Mouse (Mus musculus): ENCODE results near the gene Tspan11. TPM values are rescaled to one million over a fixed set of nuclear protein-coding genes. Genes with fewer than 3 reads are reported as not detected.
A peak's percentile ranks its signal among the peaks of the same experiment; 100 is the strongest.

Gene Tspan11
- polyA plus RNA-seq, 1 experiment from 2014 or later = 21.1 TPM

GRCm38 (mm10) chr6:127948656-127949055, 61.3 kb downstream of the Tspan11 start:
- no peaks in the 10 kb centered on the region for H3K4me1 ChIP-seq
- no peaks in the 10 kb centered on the region for H3K9me3 ChIP-seq
- no peak overlapping the region for H3K27ac ChIP-seq
- ATAC-seq (ENCODE audit: low FRiP score, low read depth) = no peak
- H3K36me3 ChIP-seq = peaks cover 16% of the 10 kb centered on the region
- H3K4me2 ChIP-seq (replicated peaks) = no peak overlapping the region
- H3K9ac ChIP-seq = no peak overlapping the region; the same call in 1 of the 2 replicates
- whole genome bisulfite sequencing = 83% methylated on average over 9 of the region's 9 CpGs
- no peaks in the 10 kb centered on the region for H3K27me3 ChIP-seq
- no peak overlapping the region for H3K4me3 ChIP-seq

- H3K4me3 ChIP-seq = no peak overlapping the region
- no peak for ATAC-seq (ENCODE audit: low FRiP score, low read depth)
- no peaks in the 10 kb centered on the region for H3K4me1 ChIP-seq
- H3K9ac ChIP-seq = no peak overlapping the region
- no peaks in the 10 kb centered on the region for H3K9me3 ChIP-seq
- no peak overlapping the region for H3K27ac ChIP-seq
- WGBS = 88% methylated on average over 7 of the region's 7 CpGs
- H3K36me3 ChIP-seq = peaks cover 5% of the 10 kb centered on the region; the same call in 1 of the 2 replicates
- no peaks in the 10 kb centered on the region for H3K27me3 ChIP-seq
- no peak overlapping the region for H3K4me2 ChIP-seq (replicated peaks)
These were observed 62.5 kb downstream of the Tspan11 start for GRCm38 (mm10) chr6:127949885-127950284.

GRCm38 (mm10) chr6:127953071-127953470, 65.7 kb downstream of the Tspan11 start:
- no peak for ATAC-seq (ENCODE audit: low FRiP score, low read depth)
- no peak overlapping the region for H3K27ac ChIP-seq
- no peak overlapping the region for H3K4me3 ChIP-seq
- H3K4me2 ChIP-seq (replicated peaks) = no peak overlapping the region
- no peaks in the 10 kb centered on the region for H3K27me3 ChIP-seq
- WGBS = 82% methylated on average over 4 of the region's 4 CpGs
- no peak overlapping the region for H3K9ac ChIP-seq
- H3K36me3 ChIP-seq = peaks cover 5% of the 10 kb centered on the region; the same call in 1 of the 2 replicates
- H3K4me1 ChIP-seq = no peaks in the 10 kb centered on the region
- no peaks in the 10 kb centered on the region for H3K9me3 ChIP-seq

- no peak for ATAC-seq (ENCODE audit: low FRiP score, low read depth)
- 73% methylated on average over 5 of the region's 5 CpGs for WGBS
These were observed 68.8 kb downstream of the Tspan11 start for GRCm38 (mm10) chr6:127956172-127956571.

GRCm38 (mm10) chr6:127960203-127960602, 72.8 kb downstream of the Tspan11 start:
- Histone ChIP-seq H3K9ac (no peak overlapping the region), H3K9me3 (no peaks in the 10 kb centered on the region), H3K4me2 (replicated peaks) (no peak overlapping the region), H3K36me3 (peaks cover 36% of the 10 kb centered on the region), H3K4me3 (no peak overlapping the region), H3K27me3 (no peaks in the 10 kb centered on the region), H3K27ac (no peak overlapping the region), H3K4me1 (no peaks in the 10 kb centered on the region)
- ATAC-seq (ENCODE audit: low FRiP score, low read depth) = no peak
- WGBS = 83% methylated on average over 1 of the region's 1 CpGs

More at GRCm38 (mm10) chr6:127956172-127956571, 68.8 kb downstream of the Tspan11 start:
- Histone ChIP-seq H3K9me3 (no peaks in the 10 kb centered on the region), H3K36me3 (no peaks in the 10 kb centered on the region), H3K27me3 (no peaks in the 10 kb centered on the region), H3K4me2 (replicated peaks) (no peak overlapping the region), H3K4me1 (no peaks in the 10 kb centered on the region), H3K27ac (no peak overlapping the region), H3K4me3 (no peak overlapping the region), H3K9ac (no peak overlapping the region)

- H3K36me3 ChIP-seq = peaks cover 52% of the 10 kb centered on the region
These were observed 78.1 kb downstream of the Tspan11 start for GRCm38 (mm10) chr6:127965497-127965896.

GRCm38 (mm10) chr6:127969709-127970108, 82.3 kb downstream of the Tspan11 start:
- Histone ChIP-seq H3K4me2 (replicated peaks) (no peak overlapping the region), H3K4me1 (peaks cover 21% of the 10 kb centered on the region), H3K9me3 (no peaks in the 10 kb centered on the region), H3K4me3 (no peak overlapping the region), H3K36me3 (peaks cover 19% of the 10 kb centered on the region), H3K27ac (no peak overlapping the region), H3K27me3 (no peaks in the 10 kb centered on the region), H3K9ac (no peak overlapping the region)
- 72% methylated on average over 7 of the region's 7 CpGs for WGBS
- no peak for ATAC-seq (ENCODE audit: low FRiP score, low read depth)

More at GRCm38 (mm10) chr6:127965497-127965896, 78.1 kb downstream of the Tspan11 start:
- Histone ChIP-seq H3K27me3 (no peaks in the 10 kb centered on the region), H3K4me2 (replicated peaks) (no peak overlapping the region), H3K9ac (no peak overlapping the region), H3K27ac (no peak overlapping the region), H3K4me1 (peaks cover 3% of the 10 kb centered on the region), H3K4me3 (no peak overlapping the region), H3K9me3 (no peaks in the 10 kb centered on the region)
- no peak for ATAC-seq (ENCODE audit: low FRiP score, low read depth)
- 48% methylated on average over 8 of the region's 8 CpGs for WGBS

GRCm38 (mm10) chr6:127970120-127970519, 82.7 kb downstream of the Tspan11 start:
- Histone ChIP-seq H3K27ac (no peak overlapping the region), H3K4me2 (replicated peaks) (no peak overlapping the region), H3K4me1 (peaks cover 22% of the 10 kb centered on the region), H3K9me3 (no peaks in the 10 kb centered on the region), H3K27me3 (no peaks in the 10 kb centered on the region), H3K36me3 (peaks cover 16% of the 10 kb centered on the region), H3K9ac (no peak overlapping the region), H3K4me3 (no peak overlapping the region)
- no peak for ATAC-seq (ENCODE audit: low FRiP score, low read depth)
- 7% methylated on average over 7 of the region's 7 CpGs for WGBS

- H3K36me3 ChIP-seq = peaks cover 9% of the 10 kb centered on the region
- no peak overlapping the region for H3K4me3 ChIP-seq
- no peaks in the 10 kb centered on the region for H3K27me3 ChIP-seq
- peaks cover 23% of the 10 kb centered on the region for H3K4me1 ChIP-seq
- ATAC-seq (ENCODE audit: low FRiP score, low read depth) = no peak
- no peak overlapping the region for H3K9ac ChIP-seq
- WGBS = 67% methylated on average over 5 of the region's 5 CpGs
- H3K4me2 ChIP-seq (replicated peaks) = no peak overlapping the region
- no peaks in the 10 kb centered on the region for H3K9me3 ChIP-seq
- H3K27ac ChIP-seq = no peak overlapping the region
These were observed 83.5 kb downstream of the Tspan11 start for GRCm38 (mm10) chr6:127970848-127971247.

GRCm38 (mm10) chr6:127971931-127972330, 84.5 kb downstream of the Tspan11 start:
- no peak for ATAC-seq (ENCODE audit: low FRiP score, low read depth)
- WGBS = 79% methylated on average over 5 of the region's 5 CpGs
- H3K4me3 ChIP-seq = no peak overlapping the region
- H3K27me3 ChIP-seq = no peaks in the 10 kb centered on the region; the same call in 1 of the 2 replicates
- H3K9ac ChIP-seq = no peak overlapping the region
- H3K36me3 ChIP-seq = no peaks in the 10 kb centered on the region
- H3K9me3 ChIP-seq = no peaks in the 10 kb centered on the region
- no peak overlapping the region for H3K27ac ChIP-seq
- H3K4me1 ChIP-seq = peaks cover 26% of the 10 kb centered on the region
- no peak overlapping the region for H3K4me2 ChIP-seq (replicated peaks)

- Histone ChIP-seq H3K9me3 (no peaks in the 10 kb centered on the region), H3K27me3 (no peaks in the 10 kb centered on the region; the same call in 1 of the 2 replicates), H3K36me3 (no peaks in the 10 kb centered on the region), H3K27ac (no peak overlapping the region), H3K9ac (peak overlapping the region; percentile 35; the same call in 1 of the 2 replicates), H3K4me1 (peaks cover 29% of the 10 kb centered on the region), H3K4me2 (replicated peaks) (no peak overlapping the region), H3K4me3 (no peak overlapping the region)
- ATAC-seq (ENCODE audit: low FRiP score, low read depth) = no peak
- WGBS = 28% methylated on average over 6 of the region's 6 CpGs
These were observed 86.2 kb downstream of the Tspan11 start for GRCm38 (mm10) chr6:127973553-127973952.

- no peak for ATAC-seq (ENCODE audit: low FRiP score, low read depth)
- Histone ChIP-seq H3K4me1 (peaks cover 34% of the 10 kb centered on the region), H3K4me2 (replicated peaks) (no peak overlapping the region), H3K9ac (no peak overlapping the region; the same call in 1 of the 2 replicates), H3K27ac (no peak overlapping the region), H3K4me3 (no peak overlapping the region), H3K27me3 (no peaks in the 10 kb centered on the region; the same call in 1 of the 2 replicates), H3K36me3 (no peaks in the 10 kb centered on the region), H3K9me3 (no peaks in the 10 kb centered on the region)
- 29% methylated on average over 9 of the region's 9 CpGs for WGBS
These were observed 86.6 kb downstream of the Tspan11 start for GRCm38 (mm10) chr6:127974000-127974399.

GRCm38 (mm10) chr6:127976695-127977094, 89.3 kb downstream of the Tspan11 start:
- Histone ChIP-seq H3K4me3 (no peak overlapping the region), H3K27me3 (peaks cover 4% of the 10 kb centered on the region; the same call in 1 of the 2 replicates), H3K4me2 (replicated peaks) (no peak overlapping the region), H3K4me1 (peaks cover 50% of the 10 kb centered on the region), H3K9ac (no peak overlapping the region), H3K36me3 (no peaks in the 10 kb centered on the region), H3K9me3 (no peaks in the 10 kb centered on the region), H3K27ac (no peak overlapping the region)
- no peak for ATAC-seq (ENCODE audit: low FRiP score, low read depth)
- 80% methylated on average over 6 of the region's 6 CpGs for WGBS
